Mouse (Mus musculus): ENCODE results near the gene Tspan17. TPM values are rescaled to one million over a fixed set of nuclear protein-coding genes. Genes with fewer than 3 reads are reported as not detected.

The Tspan17 gene
- total RNA-seq, 2 experiments from 2014 or later, result 85.8 to 95.7 TPM

Other genes with a start within 250 kb of the Tspan17 start
- gene 4833439L19Rik, start 223.9 kb upstream of the Tspan17 start, total RNA-seq (2021), result 100 to 1,000 TPM; 156 to 171 TPM
- 10 to 100 TPM; 35.4 to 39.6 TPM for gene Arl10, start 214.4 kb upstream of the Tspan17 start, total RNA-seq (2021)
- 10 to 100 TPM; 25.9 to 26.9 TPM for gene Nop16, start 199.3 kb upstream of the Tspan17 start, total RNA-seq (2021)
- 100 to 1,000 TPM; 170 to 186 TPM for gene Higd2a, start 199.2 kb upstream of the Tspan17 start, total RNA-seq (2021)
- 100 to 1,000 TPM; 306 TPM for gene Cltb, start 178.0 kb upstream of the Tspan17 start, total RNA-seq (2021)
- gene Faf2, start 167.6 kb upstream of the Tspan17 start, total RNA-seq (2021), result 10 to 100 TPM; 54.6 to 59.7 TPM
- 100 to 1,000 TPM; 114 to 115 TPM for gene Rnf44, start 95.5 kb upstream of the Tspan17 start, total RNA-seq (2021)
- under 1 TPM; 0.12 to 0.18 TPM for gene Cdhr2, start 87.9 kb upstream of the Tspan17 start, total RNA-seq (2021)
- gene Gprin1, start 39.5 kb upstream of the Tspan17 start, total RNA-seq (2021), result 100 to 1,000 TPM; 149 to 150 TPM
- gene Sncb, start 22.8 kb upstream of the Tspan17 start, total RNA-seq (2021), result 100 to 1,000 TPM; 564 TPM
- under 1 TPM; 0.35 to 0.62 TPM for gene Eif4e1b, start 5.4 kb upstream of the Tspan17 start, total RNA-seq (2021)
- 100 to 1,000 TPM; 109 to 110 TPM for gene Unc5a, start 160.0 kb downstream of the Tspan17 start, total RNA-seq (2021)
- gene Hk3, start 232.0 kb downstream of the Tspan17 start, total RNA-seq (2021), result 1 to 10 TPM; 1.4 TPM

Measured in layer of hippocampus, postnatal 14 days (tissue).